Mouse (Mus musculus): Measurements from ENCODE around the gene Acyp2.
"Not testable (repeated sequence)": the region's sequence is repeated elsewhere in the genome, so short reads cannot be mapped to it uniquely, and the experiment has no call there.

Acyp2 gene

GRCm38 (mm10) chr11:30649001-30649637 is at the start of gene Acyp2:
TSS of gene Acyp2 (minus strand) at chr11:30649587.
- peak; percentile 68 for DNase-seq (ENCODE audit: low read depth, low spot score)

- DNase-seq (ENCODE audit: low read depth, low spot score) = no peak
These were observed 40.0 kb upstream of the Acyp2 start for GRCm38 (mm10) chr11:30689421-30689820.

- no peak for DNase-seq (ENCODE audit: low read depth, low spot score)
These were observed 26.7 kb upstream of the Acyp2 start for GRCm38 (mm10) chr11:30676086-30676485.

- no peak for DNase-seq (ENCODE audit: low read depth, low spot score)
These were observed 23.3 kb upstream of the Acyp2 start for GRCm38 (mm10) chr11:30672719-30673118.

- DNase-seq (ENCODE audit: low read depth, low spot score) = no peak
These were observed 13.6 kb upstream of the Acyp2 start for GRCm38 (mm10) chr11:30663001-30663400.

DNA sequence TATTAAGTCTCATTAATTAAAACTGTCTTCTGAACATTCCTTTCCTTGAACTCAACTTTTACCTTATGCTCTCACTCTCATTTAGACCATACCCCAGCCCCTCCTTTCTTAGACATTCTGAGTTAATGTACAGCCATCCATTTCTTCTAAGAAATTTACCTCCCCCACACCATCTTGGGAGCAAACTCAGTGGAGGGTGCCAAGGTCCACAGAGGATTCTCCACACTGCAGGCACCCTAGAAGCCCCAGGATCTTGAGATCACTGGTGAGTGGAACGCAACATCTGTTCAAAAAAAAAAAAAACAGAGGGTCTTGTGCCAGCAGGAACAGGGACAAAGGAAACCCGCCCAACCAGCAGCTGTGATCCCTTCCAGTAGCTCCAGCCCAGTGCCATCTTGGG is 13.2 kb upstream of the Acyp2 start:
- DNase-seq (ENCODE audit: low read depth, low spot score) = no peak

GRCm38 (mm10) chr11:30657069-30657468 is 7.7 kb upstream of the Acyp2 start:
- no peak for DNase-seq (ENCODE audit: low read depth, low spot score)

DNA sequence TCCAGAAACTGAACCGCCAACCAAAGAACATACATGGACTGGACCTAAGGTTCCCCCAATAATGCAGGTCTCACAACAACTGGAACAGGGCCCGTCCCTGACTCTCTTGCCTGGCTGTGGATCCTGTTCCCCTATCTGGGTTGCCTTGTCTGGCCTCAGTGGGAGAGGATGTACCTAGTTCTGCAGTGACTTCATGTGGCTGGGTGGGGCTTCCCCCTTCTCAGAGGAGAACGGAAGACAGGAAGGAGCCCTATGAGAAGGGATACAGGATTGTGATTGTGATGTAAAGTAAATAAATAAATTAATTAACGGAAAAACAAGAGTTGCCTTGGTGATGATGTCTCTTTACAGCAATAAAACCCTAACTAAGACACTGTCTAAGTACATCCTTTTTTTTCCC is 6.7 kb upstream of the Acyp2 start:
- DNase-seq (ENCODE audit: low read depth, low spot score) = no peak

GRCm38 (mm10) chr11:30650416-30650815 is 1.0 kb upstream of the Acyp2 start:
- no peak for DNase-seq (ENCODE audit: low read depth, low spot score)

- DNase-seq (ENCODE audit: low read depth, low spot score) = no peak
These were observed 13.7 kb downstream of the Acyp2 start for GRCm38 (mm10) chr11:30635674-30636073.

- no peak for DNase-seq (ENCODE audit: low read depth, low spot score)
These were observed 18.9 kb downstream of the Acyp2 start for GRCm38 (mm10) chr11:30630514-30630913.

GRCm38 (mm10) chr11:30623218-30623617 is 26.2 kb downstream of the Acyp2 start:
- DNase-seq (ENCODE audit: low read depth, low spot score) = no peak

GRCm38 (mm10) chr11:30621386-30622363 is 27.7 kb downstream of the Acyp2 start:
- DNase-seq (ENCODE audit: low read depth, low spot score) = not testable (repeated sequence)

- DNase-seq (ENCODE audit: low read depth, low spot score) = no peak
These were observed 31.2 kb downstream of the Acyp2 start for GRCm38 (mm10) chr11:30618235-30618634.

GRCm38 (mm10) chr11:30617571-30618097 is 31.8 kb downstream of the Acyp2 start:
- no peak for DNase-seq (ENCODE audit: low read depth, low spot score)

- DNase-seq (ENCODE audit: low read depth, low spot score) = no peak
These were observed 33.4 kb downstream of the Acyp2 start for GRCm38 (mm10) chr11:30615977-30616376.

GRCm38 (mm10) chr11:30613916-30614546 is 35.4 kb downstream of the Acyp2 start:
- DNase-seq (ENCODE audit: low read depth, low spot score) = no peak

DNA sequence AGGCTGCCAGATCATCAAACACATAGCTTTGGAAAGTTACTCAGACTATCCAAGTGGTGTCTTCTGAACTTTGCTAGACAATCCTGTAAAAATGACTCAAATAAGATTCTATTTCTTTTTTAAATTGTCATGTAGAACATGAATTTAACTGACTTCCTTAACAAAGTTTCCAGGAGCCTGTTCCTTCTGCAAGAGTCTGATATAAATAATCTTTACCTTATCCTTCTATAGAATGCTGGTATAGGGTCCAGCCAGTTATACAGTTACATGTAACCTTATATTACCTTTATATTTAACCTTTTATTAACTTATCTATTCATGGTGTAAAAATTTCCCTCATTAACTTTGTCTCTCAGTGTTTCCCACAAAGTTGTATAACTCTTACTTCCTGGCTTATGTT is 36.7 kb downstream of the Acyp2 start:
- no peak for DNase-seq (ENCODE audit: low read depth, low spot score)

DNA sequence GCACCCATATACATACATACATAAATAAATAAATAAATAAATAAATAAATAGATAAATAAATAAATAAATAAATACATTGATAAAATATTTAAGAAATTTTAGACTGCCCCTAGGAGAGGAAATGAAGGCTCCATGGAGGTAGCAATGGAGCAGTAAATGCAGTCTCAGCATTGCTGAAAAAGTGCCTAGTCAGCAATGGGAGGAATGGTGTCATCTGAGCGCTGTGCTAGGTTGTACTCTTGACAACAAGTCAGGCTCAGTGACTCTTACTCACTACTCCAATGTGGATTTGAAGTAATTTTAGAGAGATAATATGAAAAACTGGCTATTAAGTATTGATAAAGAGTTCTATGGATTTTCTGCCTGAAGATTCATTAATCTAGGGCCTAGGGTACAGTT is 40.1 kb downstream of the Acyp2 start:
- DNase-seq (ENCODE audit: low read depth, low spot score) = no peak

GRCm38 (mm10) chr11:30607587-30608518 is 41.5 kb downstream of the Acyp2 start:
- no peak for DNase-seq (ENCODE audit: low read depth, low spot score)

DNA sequence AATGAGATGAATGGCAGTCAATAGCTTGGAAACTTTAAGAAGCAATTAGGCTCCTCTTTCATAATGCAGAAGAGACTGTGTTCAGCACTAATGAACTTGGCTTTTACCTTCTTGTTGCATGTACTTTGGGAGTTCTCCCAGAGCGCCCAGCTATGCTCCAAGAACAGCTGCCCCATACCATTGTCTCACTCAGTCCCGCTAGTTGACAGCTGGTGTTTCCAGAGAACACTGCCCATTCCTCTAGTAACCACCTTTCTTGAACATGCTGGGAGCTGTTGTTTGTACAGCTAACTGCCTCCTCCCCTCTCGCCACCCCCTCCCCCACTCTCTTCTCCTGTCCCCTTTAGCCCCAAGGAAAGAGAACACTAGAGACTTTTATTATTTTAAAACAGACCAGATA is 52.1 kb downstream of the Acyp2 start:
- no peak for DNase-seq (ENCODE audit: low read depth, low spot score)
